Mouse (Mus musculus) neural tube, embryonic 15.5 days (tissue): ENCODE results near the gene Ei24. TPM values are rescaled to one million over a fixed set of nuclear protein-coding genes. Genes with fewer than 3 reads are reported as not detected.

ENCODE experiments used
- ATAC-seq: fragments of 200-750 bp; cut with Nextera tagmentation; 2 replicates; pipeline ENCODE4 v1.8.0; 2017; ENCODE audit warnings: mild to moderate bottlenecking, moderate TSS enrichment, moderate library complexity; ENCODE audit not compliant: low FRiP score
- H3K27ac ChIP-seq: fragments of 300-500 bp; sonication (generic); replicated peaks from 2 replicates; pipeline ENCODE4 v1.5.1; 2015; ENCODE audit warnings: mild to moderate bottlenecking, inconsistent platforms
- H3K27me3 ChIP-seq: fragments of 300-500 bp; sonication (generic); replicated peaks from 2 replicates; pipeline ENCODE4 v1.6.1; 2015; ENCODE audit warnings: inconsistent platforms
- H3K36me3 ChIP-seq: fragments of 300-500 bp; sonication (generic); 2 replicates; pipeline ENCODE4 v1.6.1; 2015; ENCODE audit warnings: inconsistent platforms
- H3K4me1 ChIP-seq: fragments of 300-500 bp; sonication (generic); 2 replicates; pipeline ENCODE4 v1.6.1; 2015; ENCODE audit warnings: inconsistent platforms
- H3K4me2 ChIP-seq: fragments of 300-500 bp; sonication (generic); 2 replicates; pipeline ENCODE4 v1.6.1; 2015; ENCODE audit warnings: inconsistent platforms, mild to moderate bottlenecking, moderate library complexity
- H3K4me3 ChIP-seq: fragments of 300-500 bp; sonication (generic); replicated peaks from 2 replicates; pipeline ENCODE4 v1.5.1; 2015; ENCODE audit warnings: mild to moderate bottlenecking, inconsistent platforms
- H3K9ac ChIP-seq: fragments of 300-500 bp; sonication (generic); replicated peaks from 2 replicates; pipeline ENCODE4 v1.6.1; 2015; ENCODE audit warnings: mild to moderate bottlenecking, inconsistent platforms
- H3K9me3 ChIP-seq: fragments of 300-500 bp; sonication (generic); replicated peaks from 2 replicates; pipeline ENCODE4 v1.6.1; 2016; ENCODE audit warnings: inconsistent platforms
- WGBS: fragments of 180-500 bp; shearing (Covaris S2); methylation state at CpG from one replicate; pipeline ENCODE4 v1.1.7; 2015; ENCODE audit warnings: mixed read lengths; 5-methylcytosine and 5-hydroxymethylcytosine counted together
- polyA plus RNA-seq: library from polyadenylated mRNA; unstranded; fragments of >200 nt; fragmentation: Nextera tagmentation; extraction: Ambion mirVana; gene quantifications from 2 replicates; pipeline ENCODE4 v1.2.1, GENCODE M21; 2015

Gene Ei24
- polyA plus RNA-seq, result 118 and 120 TPM in 2 replicates

GRCm38 (mm10) chr9:36796781-36797555, at the start of gene Ei24:
TSS of gene Ei24 (minus strand) at chr9:36797393.
- Histone ChIP-seq H3K27ac (peak within 1 kb of the TSS; percentile 76), H3K27me3 (no peaks in the 10 kb centered on the region), H3K4me3 (peak within 1 kb of the TSS; percentile 99), H3K4me2 (peak within 1 kb of the TSS; percentile 68), H3K36me3 (peaks cover 8% of the 10 kb centered on the region), H3K9ac (peak within 1 kb of the TSS; percentile 96), H3K9me3 (no peaks in the 10 kb centered on the region), H3K4me1 (peaks cover 29% of the 10 kb centered on the region)
- under 1% methylated on average over 55 of the region's 66 CpGs for WGBS
- peak; percentile 99 for ATAC-seq

- 49% methylated on average over 4 of the region's 4 CpGs for WGBS
- Histone ChIP-seq H3K27ac (no peak overlapping the region), H3K27me3 (no peaks in the 10 kb centered on the region), H3K9ac (no peak overlapping the region), H3K4me1 (peaks cover 18% of the 10 kb centered on the region; the same call in 1 of the 2 replicates), H3K9me3 (no peaks in the 10 kb centered on the region), H3K4me2 (no peak overlapping the region), H3K36me3 (peaks cover 66% of the 10 kb centered on the region), H3K4me3 (no peak overlapping the region)
- no peak for ATAC-seq
Measured at GRCm38 (mm10) chr9:36846346-36846745, 49.2 kb upstream of the Ei24 start.

GRCm38 (mm10) chr9:36833914-36834313, 36.7 kb upstream of the Ei24 start:
- peak; percentile 37 for ATAC-seq
- WGBS, result 4% methylated on average over 3 of the region's 3 CpGs
- H3K9me3 ChIP-seq, result no peaks in the 10 kb centered on the region

GRCm38 (mm10) chr9:36833043-36833881, 36.1 kb upstream of the Ei24 start:
- Histone ChIP-seq H3K27ac (peak overlapping the region; percentile 93), H3K9me3 (no peaks in the 10 kb centered on the region), H3K27me3 (no peaks in the 10 kb centered on the region), H3K4me3 (peak overlapping the region; percentile 64), H3K4me1 (peaks cover 39% of the 10 kb centered on the region), H3K9ac (peak overlapping the region; percentile 74), H3K36me3 (no peaks in the 10 kb centered on the region), H3K4me2 (peak overlapping the region; percentile 76)
- peak; percentile 82 for ATAC-seq
- under 1% methylated on average over 31 of the region's 31 CpGs for whole genome bisulfite sequencing

More at GRCm38 (mm10) chr9:36833914-36834313, 36.7 kb upstream of the Ei24 start:
- peak overlapping the region; percentile 74 for H3K9ac ChIP-seq
- peak overlapping the region; percentile 76 for H3K4me2 ChIP-seq
- no peaks in the 10 kb centered on the region for H3K36me3 ChIP-seq
- H3K27me3 ChIP-seq, result no peaks in the 10 kb centered on the region
- peak overlapping the region; percentile 93 for H3K27ac ChIP-seq
- peaks cover 42% of the 10 kb centered on the region for H3K4me1 ChIP-seq
- peak overlapping the region; percentile 64 for H3K4me3 ChIP-seq

- peak overlapping the region; percentile 74 for H3K9ac ChIP-seq
- peaks cover 35% of the 10 kb centered on the region for H3K4me1 ChIP-seq
Measured at GRCm38 (mm10) chr9:36832529-36832928, 35.3 kb upstream of the Ei24 start.

GRCm38 (mm10) chr9:36831401-36831800, 34.2 kb upstream of the Ei24 start:
- Histone ChIP-seq H3K4me1 (peaks cover 31% of the 10 kb centered on the region), H3K9me3 (no peaks in the 10 kb centered on the region), H3K36me3 (no peaks in the 10 kb centered on the region), H3K27ac (no peak overlapping the region), H3K27me3 (no peaks in the 10 kb centered on the region), H3K4me2 (no peak overlapping the region), H3K4me3 (no peak overlapping the region), H3K9ac (no peak overlapping the region)
- WGBS, result 75% methylated on average over 6 of the region's 6 CpGs
- ATAC-seq, result no peak

More at GRCm38 (mm10) chr9:36832529-36832928, 35.3 kb upstream of the Ei24 start:
- Histone ChIP-seq H3K4me2 (peak overlapping the region; percentile 76), H3K27me3 (no peaks in the 10 kb centered on the region), H3K9me3 (no peaks in the 10 kb centered on the region), H3K4me3 (peak overlapping the region; percentile 64), H3K27ac (peak overlapping the region; percentile 93), H3K36me3 (no peaks in the 10 kb centered on the region)
- under 1% methylated on average over 32 of the region's 32 CpGs for WGBS
- peak; percentile 87 for ATAC-seq

GRCm38 (mm10) chr9:36826612-36827363, 29.6 kb upstream of the Ei24 start:
- no peaks in the 10 kb centered on the region for H3K27me3 ChIP-seq
- H3K9me3 ChIP-seq, result no peaks in the 10 kb centered on the region
- peak; percentile 15; the same call in 1 of the 2 replicates for ATAC-seq
- H3K4me3 ChIP-seq, result no peak overlapping the region
- peak overlapping the region; percentile 60; the same call in 1 of the 2 replicates for H3K27ac ChIP-seq
- H3K4me2 ChIP-seq, result no peak overlapping the region
- H3K4me1 ChIP-seq, result peaks cover 25% of the 10 kb centered on the region
- H3K36me3 ChIP-seq, result no peaks in the 10 kb centered on the region
- 29% methylated on average over 2 of the region's 2 CpGs for WGBS
- no peak overlapping the region for H3K9ac ChIP-seq

GRCm38 (mm10) chr9:36822024-36822423, 24.8 kb upstream of the Ei24 start:
- peak overlapping the region; percentile 91 for H3K27ac ChIP-seq
- 10% methylated on average over 2 of the region's 2 CpGs for WGBS
- peak overlapping the region; percentile 53 for H3K4me2 ChIP-seq
- H3K9ac ChIP-seq, result peak overlapping the region; percentile 4; the same call in 1 of the 2 replicates
- H3K27me3 ChIP-seq, result no peaks in the 10 kb centered on the region
- H3K36me3 ChIP-seq, result no peaks in the 10 kb centered on the region
- H3K9me3 ChIP-seq, result no peaks in the 10 kb centered on the region
- peak overlapping the region; percentile 30 for H3K4me3 ChIP-seq
- H3K4me1 ChIP-seq, result peaks cover 32% of the 10 kb centered on the region
- ATAC-seq, result peak; percentile 60

GRCm38 (mm10) chr9:36821644-36822000, 24.4 kb upstream of the Ei24 start, which contains the start of gene Fez1:
TSS of gene Fez1 (plus strand) at chr9:36821864.
- peaks cover 32% of the 10 kb centered on the region for H3K4me1 ChIP-seq
- peak within 1 kb of the TSS; percentile 4; the same call in 1 of the 2 replicates for H3K9ac ChIP-seq
- no peaks in the 10 kb centered on the region for H3K36me3 ChIP-seq
- H3K9me3 ChIP-seq, result no peaks in the 10 kb centered on the region
- peak within 1 kb of the TSS; percentile 53 for H3K4me2 ChIP-seq
- peak; percentile 97 for ATAC-seq
- H3K27ac ChIP-seq, result peak within 1 kb of the TSS; percentile 91
- peak within 1 kb of the TSS; percentile 30 for H3K4me3 ChIP-seq
- no peaks in the 10 kb centered on the region for H3K27me3 ChIP-seq
- WGBS, result under 1% methylated on average over 8 of the region's 8 CpGs

GRCm38 (mm10) chr9:36820969-36821643, 23.9 kb upstream of the Ei24 start:
- Histone ChIP-seq H3K4me2 (peak overlapping the region; percentile 53), H3K27me3 (no peaks in the 10 kb centered on the region), H3K36me3 (no peaks in the 10 kb centered on the region), H3K27ac (peak overlapping the region; percentile 91), H3K9me3 (no peaks in the 10 kb centered on the region), H3K9ac (no peak overlapping the region; the same call in 1 of the 2 replicates), H3K4me1 (peaks cover 30% of the 10 kb centered on the region), H3K4me3 (peak overlapping the region; percentile 30)
- 23% methylated on average over 9 of the region's 9 CpGs for WGBS
- ATAC-seq, result peak; percentile 87
